Mouse (Mus musculus) left cerebral cortex, postnatal 25 days (tissue): Measurements from ENCODE around the gene Hcfc1r1. TPM values are rescaled to one million over a fixed set of nuclear protein-coding genes. Genes with fewer than 3 reads are reported as not detected.
A peak's percentile ranks its signal among the peaks of the same experiment; 100 is the strongest.

Experiments used
- DNase-seq, 2 experiments: peaks; one replicate each; pipeline ENCODE4 v3.0.0; 2022; ENCODE audit warnings: low spot score in 2 of 2, mixed read lengths in 1 of 2
- intact Hi-C: fragments of 180-260 bp; cut with DNase I; formaldehyde crosslinking; loops from one replicate; pipeline ENCODE4 v1.15.1; 2025
- total RNA-seq, 2 experiments: library from RNA; stranded (reverse); gene quantifications; 2 replicates each; pipeline ENCODE4 v1.2.3; 2021

Gene Hcfc1r1
- total RNA-seq, 2 experiments from 2014 or later: 127 to 129 TPM

DNA sequence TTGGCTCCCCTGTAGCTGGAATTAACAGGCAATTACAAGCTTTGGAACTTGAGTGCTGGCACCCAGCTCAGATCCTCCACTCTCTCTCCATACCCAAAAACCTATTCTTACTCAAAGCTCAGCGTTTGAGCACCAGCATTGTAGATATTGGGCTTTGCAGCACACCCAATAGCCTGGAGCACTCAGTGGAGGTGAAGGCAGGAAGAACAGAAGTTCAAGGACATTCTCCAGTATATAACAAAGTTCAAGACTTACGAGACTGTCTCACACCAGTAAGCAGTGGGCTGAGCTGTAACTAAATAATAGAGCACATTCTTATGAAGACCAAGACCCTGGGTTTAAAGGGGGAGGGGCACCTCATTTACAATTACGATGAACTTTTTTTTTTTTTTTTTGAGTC, 635 bp upstream of the Hcfc1r1 start:
- intact Hi-C loops: no loop called here
- DNase-seq: no peak

DNA sequence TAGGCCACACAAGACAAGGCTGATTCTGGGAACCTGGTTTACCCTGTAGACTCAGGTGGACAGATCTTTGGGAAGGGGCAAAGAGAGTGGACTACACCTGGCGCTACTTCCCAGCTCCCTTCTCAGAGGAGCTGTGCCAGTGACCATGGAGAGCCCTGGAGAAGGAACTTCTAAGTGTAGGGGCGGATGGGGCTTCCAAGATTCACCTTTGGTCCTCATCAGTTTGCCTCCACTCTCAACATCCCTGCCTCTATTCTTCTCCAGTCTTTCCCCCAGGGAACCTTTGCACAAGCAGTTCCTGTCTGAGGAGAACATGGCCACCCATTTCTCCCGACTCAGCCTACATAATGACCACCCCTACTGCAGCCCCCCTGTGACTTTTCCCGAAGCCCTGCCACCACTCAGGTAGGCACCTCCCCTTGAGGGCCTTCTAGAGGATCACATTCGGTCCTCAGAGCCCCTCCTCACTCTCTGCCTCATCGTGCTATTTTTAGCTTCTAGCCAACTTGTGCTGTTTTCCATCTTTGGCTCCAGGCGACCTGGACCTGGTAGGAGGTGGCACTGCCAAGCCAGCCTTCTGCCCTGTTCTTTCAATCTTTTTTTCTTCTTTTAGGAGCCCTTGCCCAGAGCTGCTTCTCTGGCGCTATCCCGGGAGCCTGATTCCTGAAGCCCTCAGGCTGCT, 1.0 kb downstream of the Hcfc1r1 start:
- DNase-seq: peak in 1 of 2 experiments; percentile 19
- intact Hi-C loops: loop anchor here (2.0 kb wide), 1 partner anchor 30 kb away; no protein-coding TSS in a partner anchor

DNA sequence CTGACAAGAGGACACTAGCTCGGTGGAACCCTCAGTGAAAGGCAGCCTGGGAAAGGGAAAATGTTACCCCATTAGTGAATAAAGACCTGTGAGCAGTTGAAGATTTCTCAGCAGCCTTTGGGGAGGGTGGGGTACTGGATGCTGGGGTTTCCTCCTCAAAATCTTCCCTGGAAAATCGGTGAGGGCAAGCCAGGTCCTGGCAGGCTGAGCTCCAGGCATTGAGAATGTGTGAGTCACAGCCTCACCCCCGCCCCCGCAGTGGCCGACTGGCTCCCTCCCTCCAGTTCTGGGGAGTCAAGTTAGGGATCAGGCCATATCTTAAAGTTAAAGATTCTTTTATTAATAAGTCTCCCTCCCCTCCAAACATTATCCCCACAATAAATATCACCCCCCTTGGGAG, 1.7 kb downstream of the Hcfc1r1 start:
- intact Hi-C loops: loop anchor here (2.0 kb wide), 1 partner anchor 30 kb away; no protein-coding TSS in a partner anchor
- DNase-seq: peak in 1 of 2 experiments; percentile 23

DNA sequence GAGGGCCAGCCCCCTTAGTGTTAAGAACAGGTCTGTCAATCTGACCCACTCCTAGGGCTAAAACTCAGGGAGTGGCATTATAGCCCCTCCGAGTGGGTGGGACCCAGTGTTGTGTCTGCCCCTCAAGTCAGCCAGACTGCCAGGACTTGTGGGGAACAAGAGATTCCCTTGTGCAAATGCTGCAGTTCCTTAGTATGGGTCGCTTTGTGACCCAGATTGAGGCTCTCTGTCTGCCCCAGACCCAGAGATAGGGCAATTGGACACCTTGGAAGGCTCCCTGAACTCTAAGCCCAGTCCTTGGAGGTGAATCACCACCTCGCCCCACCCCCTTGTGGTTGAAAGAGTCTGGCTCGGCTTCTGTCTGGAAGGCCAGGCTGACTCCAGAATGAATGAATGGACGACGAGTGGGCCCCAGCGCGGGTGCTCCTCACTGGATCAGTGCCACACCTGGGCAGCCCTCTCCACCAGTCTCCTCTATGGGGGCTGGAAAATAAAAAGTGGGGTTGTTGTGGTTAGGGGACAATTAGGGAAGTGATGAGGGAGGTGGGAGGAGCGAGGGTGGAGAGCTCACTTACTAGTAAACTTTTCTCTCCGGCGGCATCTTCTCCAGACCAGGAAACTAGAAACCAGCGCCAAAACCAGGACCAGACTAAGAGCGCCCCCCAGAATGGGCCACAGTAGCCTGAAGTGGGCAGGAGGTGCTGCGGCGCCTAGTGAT, 2.3 kb downstream of the Hcfc1r1 start:
- DNase-seq: peak; percentile 11 to 13
- intact Hi-C loops: loop anchor here (2.0 kb wide), 1 partner anchor 29 kb away; no protein-coding TSS in a partner anchor

DNA sequence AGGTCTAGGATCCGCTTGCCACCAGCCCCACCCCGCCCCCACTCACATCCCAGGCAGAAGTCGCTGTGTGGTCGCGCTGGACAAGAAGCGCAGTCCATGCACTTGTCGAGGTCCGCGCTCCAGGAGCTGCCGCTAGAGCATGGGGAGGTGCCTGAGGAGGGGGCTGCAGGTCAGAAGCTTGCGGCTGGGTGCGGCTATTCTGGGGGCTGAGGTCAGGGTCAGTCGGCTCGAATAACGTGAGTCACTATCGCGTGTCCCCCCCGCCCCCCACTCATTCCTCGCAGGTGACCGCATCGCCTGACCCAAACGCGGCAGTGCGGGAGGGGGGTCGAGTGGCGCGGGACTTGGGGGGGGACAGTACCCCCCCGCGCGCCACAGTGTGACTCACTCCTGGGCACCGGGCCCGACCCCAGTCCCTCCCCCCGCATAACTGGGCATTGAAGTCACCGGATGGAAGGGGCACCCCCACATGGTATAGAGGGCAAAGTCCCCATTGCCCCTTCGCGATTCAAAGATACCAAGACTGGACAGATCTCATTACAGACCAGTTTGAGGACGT, 3.2 kb downstream of the Hcfc1r1 start:
- DNase-seq: peak; percentile 11 to 15
- intact Hi-C loops: loop anchor here (1.0 kb wide), 1 partner anchor 24 kb away; no protein-coding TSS in a partner anchor

DNA sequence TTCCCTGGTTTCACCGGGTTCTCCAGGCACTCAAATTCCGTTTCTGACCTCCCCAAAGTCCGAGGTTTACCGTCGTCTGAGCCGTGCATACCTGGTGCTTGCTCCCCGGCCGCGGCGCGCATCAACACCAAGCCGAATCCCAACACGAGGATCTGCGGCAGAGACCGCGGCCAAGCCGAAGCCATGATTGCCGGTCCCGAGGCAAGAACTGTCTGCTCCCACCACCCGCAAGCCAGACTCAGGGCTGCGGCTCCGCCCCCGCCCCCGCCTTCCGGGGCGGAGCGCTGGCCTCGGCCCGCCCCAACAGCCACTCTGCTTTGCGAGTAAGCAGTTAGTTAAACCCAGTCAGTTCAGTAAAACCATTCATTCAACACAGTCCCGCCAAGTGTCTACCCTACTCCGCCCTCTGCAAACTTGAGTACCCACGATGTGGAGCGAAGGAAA, 3.9 kb downstream of the Hcfc1r1 start, which contains the start of gene Tnfrsf12a:
TSS of gene Tnfrsf12a (minus strand) at position 233 of the 444 bp plus-strand sequence.
- intact Hi-C loops: loop anchor here (1.0 kb wide), 1 partner anchor 23 kb away; no protein-coding TSS in a partner anchor
- peak; percentile 70 to 79 for DNase-seq

DNA sequence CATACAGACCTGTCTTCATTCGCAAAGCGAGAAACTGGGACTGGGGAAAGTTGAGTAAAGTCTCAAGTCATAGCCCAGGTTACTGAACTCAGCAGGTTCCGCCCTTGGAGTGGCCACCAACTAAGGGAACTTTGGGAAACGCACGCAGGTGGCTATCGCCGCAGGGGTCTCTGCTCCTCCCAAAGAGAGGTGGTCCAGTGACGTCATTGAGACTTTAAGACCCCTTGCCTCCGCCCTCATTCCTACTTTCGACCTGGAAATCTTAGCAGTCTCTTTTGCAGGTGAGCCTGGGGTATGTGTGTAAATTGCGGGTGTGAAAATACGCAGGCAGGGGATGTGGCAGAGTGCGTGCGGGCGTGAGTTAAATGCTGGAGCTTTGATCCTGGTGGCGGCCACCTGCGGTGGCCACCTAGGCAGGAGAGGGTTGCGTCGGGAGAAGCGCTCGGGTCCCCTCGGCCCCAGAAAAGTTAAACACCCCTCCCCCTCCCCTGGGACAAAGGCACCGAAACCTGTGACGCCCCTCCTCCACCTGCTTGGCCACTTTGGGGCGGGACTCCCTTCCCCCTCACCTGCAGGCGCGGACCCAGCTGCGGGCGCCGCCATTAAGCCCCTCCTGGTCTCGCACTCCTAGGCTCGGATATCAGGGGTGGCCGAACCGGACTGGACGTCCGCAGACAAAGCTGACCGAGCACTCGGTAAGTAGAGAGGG, 5.9 kb downstream of the Hcfc1r1 start, which contains the start of gene Cldn6:
TSS of gene Cldn6 (plus strand) at position 123 of the 709 bp plus-strand sequence.
- DNase-seq: no peak
- intact Hi-C loops: no loop called here

DNA sequence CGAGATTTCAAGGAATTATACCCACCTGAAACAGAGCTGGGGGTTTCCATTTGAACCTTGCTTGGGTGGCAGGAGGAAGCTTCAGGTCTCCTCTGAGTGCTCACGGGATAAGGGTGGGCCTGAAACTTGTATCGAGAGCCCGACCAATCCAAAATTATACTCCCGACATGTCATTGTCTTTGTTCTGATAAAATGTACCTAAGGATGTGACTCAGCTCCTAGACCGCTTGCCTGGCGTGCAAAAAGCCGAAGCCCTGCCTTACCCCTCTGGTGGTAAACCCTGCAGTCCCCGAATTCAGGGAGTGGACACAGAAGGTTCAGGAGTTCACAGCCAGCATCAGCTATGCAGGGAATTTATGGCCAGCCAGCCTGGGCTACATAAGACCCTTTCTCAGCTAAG, 6.9 kb downstream of the Hcfc1r1 start:
- no peak for DNase-seq
- intact Hi-C loops: no loop called here

DNA sequence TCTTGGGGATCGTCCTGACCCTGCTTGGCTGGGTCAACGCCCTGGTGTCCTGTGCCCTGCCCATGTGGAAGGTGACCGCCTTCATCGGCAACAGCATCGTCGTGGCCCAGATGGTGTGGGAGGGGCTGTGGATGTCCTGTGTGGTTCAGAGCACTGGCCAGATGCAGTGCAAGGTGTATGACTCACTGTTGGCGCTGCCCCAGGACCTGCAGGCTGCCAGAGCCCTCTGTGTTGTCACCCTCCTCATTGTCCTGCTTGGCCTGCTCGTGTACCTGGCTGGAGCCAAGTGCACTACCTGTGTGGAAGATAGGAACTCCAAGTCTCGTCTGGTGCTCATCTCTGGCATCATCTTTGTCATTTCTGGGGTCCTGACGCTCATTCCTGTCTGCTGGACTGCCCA, 7.7 kb downstream of the Hcfc1r1 start:
- intact Hi-C loops: no loop called here
- DNase-seq: no peak

DNA sequence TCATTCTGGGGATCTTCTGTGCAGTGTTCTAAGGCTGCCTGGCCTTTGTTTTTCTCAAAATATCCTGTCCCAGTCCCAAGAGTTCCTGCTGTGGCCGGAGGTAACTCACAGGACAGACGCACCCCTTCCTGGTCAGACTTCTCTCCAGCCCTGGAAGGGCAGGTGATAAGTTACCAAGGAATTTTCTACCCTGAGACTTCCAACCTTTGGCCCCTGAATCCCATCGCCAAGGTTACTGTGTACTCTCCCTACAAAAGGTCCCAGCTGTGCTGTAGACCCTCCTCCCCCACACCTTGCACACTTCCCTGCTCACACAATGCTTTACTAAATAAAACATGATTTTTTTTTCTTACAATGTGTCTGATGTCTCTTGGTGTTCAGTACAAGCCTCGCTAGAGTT, 8.7 kb downstream of the Hcfc1r1 start:
- intact Hi-C loops: no loop called here
- no peak for DNase-seq

DNA sequence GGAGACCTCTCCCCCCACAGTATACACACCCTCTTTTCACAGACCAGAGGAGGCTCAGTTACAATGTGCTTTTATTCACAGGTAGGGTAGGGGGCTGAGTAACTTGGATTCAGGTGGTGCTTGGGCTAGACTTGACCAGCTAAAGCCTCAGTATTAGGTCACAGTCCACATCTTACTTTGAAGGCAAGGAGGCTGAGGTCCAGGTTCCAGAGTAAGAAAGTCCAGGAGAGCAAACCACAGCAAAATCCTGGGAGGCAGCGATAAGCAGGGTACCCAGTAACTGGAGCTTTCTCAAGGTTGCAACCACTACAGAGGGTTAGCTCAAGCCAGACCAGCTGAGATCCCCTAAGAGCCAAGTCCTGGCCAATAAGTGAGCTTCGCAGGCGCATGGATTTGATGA, 9.1 kb downstream of the Hcfc1r1 start:
- intact Hi-C loops: no loop called here
- no peak for DNase-seq

DNA sequence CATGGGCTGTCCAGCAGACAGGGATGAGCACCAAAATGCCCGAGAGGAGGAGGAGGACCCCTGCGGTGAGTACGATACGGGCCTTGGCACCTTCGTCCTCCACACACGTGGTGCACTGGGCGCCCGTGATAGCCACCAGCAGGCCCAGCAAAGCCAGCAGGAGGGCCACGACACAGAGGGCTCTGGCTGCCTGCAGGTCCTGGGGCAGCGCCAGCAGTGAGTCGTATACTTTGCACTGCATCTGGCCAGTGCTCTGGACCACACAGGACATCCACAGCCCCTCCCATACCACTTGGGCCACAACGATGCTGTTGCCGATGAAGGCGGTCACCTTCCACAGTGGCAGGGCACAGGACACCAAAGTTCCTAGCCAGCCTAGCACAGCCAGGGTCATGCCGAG, 9.8 kb downstream of the Hcfc1r1 start:
- intact Hi-C loops: no loop called here
- DNase-seq: no peak

DNA sequence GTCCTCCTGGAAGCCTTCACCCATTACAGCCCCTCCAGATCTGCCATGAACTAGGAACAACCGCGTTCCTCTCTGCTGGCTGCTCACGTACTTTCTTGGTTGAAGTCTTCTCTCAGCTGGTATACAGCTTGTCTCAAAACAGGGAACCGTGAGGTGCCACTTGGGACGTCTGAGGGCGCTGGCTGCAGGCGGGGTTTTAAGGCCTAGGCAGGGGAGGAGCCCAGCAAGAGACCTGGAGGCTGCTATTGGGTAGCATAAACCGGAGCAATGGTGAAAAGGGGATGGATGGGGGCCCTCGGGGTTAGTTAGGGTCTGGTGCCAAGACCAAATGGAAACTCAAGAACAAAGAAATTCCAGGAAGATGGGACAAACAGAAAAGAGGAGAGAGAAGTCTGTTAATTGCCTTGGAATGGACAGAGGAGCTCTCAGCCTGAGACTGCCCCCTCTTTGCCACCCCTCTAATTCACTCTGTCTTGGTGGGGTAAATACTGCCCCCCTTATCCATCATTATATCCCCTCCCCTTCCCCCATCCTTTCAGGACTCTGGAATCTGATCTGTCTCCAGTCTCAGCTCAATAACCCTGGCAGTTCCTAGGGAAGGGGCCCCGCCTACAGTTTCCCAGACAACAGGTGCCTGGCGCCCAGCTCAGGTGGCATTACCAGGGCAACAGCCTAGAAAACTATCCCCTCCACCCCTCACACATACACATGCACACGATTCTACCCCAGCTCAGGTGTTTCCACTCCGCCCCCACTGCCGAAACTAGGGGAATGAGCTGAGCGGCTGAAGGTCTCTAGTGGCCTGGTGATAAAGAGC, 10.7 kb downstream of the Hcfc1r1 start, which contains the start of gene Cldn9:
TSS of gene Cldn9 (minus strand) at position 171 of the 817 bp plus-strand sequence.
- intact Hi-C loops: no loop called here
- DNase-seq: no peak

DNA sequence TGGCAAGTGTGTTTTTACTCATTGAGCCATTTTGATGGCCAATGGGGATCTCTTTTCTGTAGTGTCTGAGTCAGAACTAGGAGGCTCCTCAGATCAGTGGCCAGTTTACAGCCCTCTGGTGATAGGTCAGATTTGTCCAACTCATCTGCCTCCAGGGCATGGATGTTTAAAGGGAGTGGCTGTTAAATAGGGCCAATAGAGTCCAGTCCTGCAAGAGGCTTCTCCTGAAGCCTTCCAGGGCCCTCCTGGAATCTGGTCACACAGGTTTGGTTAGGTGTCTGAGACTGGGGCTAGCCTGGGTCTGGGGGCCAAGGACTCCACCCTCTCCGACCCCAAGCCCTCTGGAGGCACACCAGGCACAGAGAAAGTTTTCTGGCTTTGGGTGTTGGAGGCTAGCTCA, 21.1 kb downstream of the Hcfc1r1 start:
- intact Hi-C loops: no loop called here
- DNase-seq: no peak

DNA sequence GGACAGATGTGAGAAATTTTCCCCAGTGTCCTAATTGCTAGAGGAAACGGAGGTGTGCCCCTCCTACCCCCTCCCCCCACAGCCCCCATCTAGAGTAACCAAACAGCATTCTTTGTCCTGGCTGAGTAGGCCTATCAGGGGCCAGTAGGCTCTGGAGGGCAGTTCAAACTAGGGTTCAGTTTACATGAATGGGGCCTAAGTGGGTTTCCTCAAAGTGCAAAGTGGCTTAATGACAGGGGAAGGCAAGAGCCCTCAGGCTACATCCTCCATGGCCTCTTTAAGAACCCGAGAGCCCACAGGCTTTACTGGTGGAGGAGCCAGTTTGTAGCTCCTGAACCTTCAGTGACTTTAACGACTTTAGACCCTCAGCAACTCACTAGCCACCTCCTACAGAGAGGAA, 22.4 kb downstream of the Hcfc1r1 start:
- DNase-seq: no peak
- intact Hi-C loops: no loop called here

DNA sequence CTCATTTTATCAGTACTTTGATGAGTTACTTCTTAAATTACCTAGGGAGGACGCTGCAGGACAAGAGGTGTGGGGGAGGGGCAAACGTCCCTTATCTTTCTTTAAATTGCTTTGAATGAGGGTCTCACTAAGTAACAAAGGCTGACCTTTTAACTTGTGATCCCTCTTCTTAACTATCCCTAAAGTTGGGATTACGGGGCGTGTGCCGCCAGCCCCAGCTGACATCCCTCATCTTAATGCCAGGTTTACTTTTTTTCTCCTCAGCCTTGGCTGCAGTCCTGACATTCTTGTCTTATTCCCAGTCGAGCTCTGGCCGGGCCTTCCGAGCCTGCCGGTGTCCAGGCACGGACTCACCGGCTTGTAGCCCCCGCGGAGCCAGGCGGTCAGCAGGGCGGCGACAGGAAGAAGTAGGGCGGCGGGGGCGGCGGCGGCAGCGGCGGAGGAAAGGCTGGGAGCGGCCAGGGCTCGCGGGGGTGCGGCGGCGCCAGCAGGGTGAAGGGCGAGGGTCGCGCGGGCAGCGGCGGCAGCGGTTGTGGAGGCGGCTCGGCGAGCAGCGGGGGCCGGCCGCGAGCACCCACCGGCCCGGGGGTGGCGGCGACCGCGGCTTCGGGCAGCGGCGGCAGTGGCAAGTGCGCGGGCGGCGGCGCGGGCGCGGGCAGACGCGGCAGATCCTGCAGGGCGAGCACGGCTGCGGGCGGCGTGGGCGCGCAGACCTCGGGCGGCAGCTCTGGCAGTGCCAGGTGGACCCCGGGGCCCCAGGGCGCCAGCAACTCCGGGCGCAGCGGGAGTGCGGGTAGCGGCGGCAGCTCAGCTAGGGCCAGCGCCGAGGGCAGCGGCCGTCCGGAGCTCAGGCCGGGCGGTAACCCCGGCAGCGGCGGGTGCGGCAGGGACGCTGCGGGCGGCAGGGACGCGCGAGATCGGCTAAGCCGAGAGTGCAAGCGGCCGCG, 26.0 kb downstream of the Hcfc1r1 start:
- DNase-seq: peak in 1 of 2 experiments; percentile 29
- intact Hi-C loops: loop anchor here (1.0 to 5.0 kb wide), 3 partner anchors 22 to 127 kb away; partner anchors contain the start of genes Bicdl2 and Tnfrsf12a

DNA sequence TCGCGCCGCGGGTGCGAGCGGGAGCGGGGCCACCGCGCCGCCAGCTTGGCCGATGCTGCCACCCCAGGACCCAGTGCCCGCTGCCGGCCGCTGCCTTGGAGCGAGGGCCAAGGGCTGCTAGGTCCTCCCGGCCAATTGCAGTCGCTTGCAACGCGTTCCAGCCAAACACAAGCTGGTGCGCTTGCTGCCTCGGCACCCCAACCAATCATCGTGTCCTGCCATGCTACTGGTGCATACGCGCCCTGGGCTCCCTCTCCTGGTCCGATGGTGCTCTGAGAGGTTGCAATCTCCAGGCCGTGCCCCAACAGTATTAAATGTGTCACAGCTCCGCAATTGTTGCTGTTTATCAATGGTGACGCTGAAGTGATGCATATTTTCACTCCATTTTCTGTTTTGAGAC, 26.7 kb downstream of the Hcfc1r1 start:
- DNase-seq: peak; percentile 90 to 95
- intact Hi-C loops: loop anchor here (1.0 to 5.0 kb wide), 3 partner anchors 23 to 128 kb away; partner anchors contain the start of genes Bicdl2 and Tnfrsf12a
